Mouse (Mus musculus) spleen, adult 2 months (tissue): ENCODE data around the gene Fadd.

Source experiments
- CTCF ChIP-seq: fragments of 200-500 bp; IDR thresholded peaks from 2 replicates; pipeline ENCODE4 v1.5.1; 2011; ENCODE audit warnings: mild to moderate bottlenecking, inconsistent platforms; ENCODE audit not compliant: insufficient read depth, insufficient read length, insufficient replicate concordance; ENCODE audit errors: extremely low read depth
- POLR2A ChIP-seq: fragments of 200-500 bp; IDR thresholded peaks from 2 replicates; pipeline ENCODE4 v1.6.1; 2011; ENCODE audit warnings: low read depth, low read length, inconsistent platforms

GRCm38 (mm10) chr7:144569428-144569827 lies 12.8 kb downstream of the Fadd start:
- no peak for TF ChIP-seq CTCF
- TF ChIP-seq POLR2A: no peak
